Mouse (Mus musculus) cerebellum, adult 11-12 months (tissue): ENCODE measurements around the gene Phkb.
A peak's percentile ranks its signal among the peaks of the same experiment; 100 is the strongest.

Source experiments
- DNase-seq: peaks from one replicate; pipeline ENCODE4 v3.0.0; 2022

Phkb gene

GRCm38 (mm10) chr8:85958391-85958790, 117.6 kb downstream of the Phkb start:
- DNase-seq: no peak

- DNase-seq: no peak
Measured at GRCm38 (mm10) chr8:85959880-85960279, 119.1 kb downstream of the Phkb start.

GRCm38 (mm10) chr8:85977588-85978077, 136.9 kb downstream of the Phkb start:
- no peak for DNase-seq

GRCm38 (mm10) chr8:85992911-85993310, 152.2 kb downstream of the Phkb start:
- no peak for DNase-seq

GRCm38 (mm10) chr8:85993661-85994060, 152.9 kb downstream of the Phkb start:
- DNase-seq: no peak

GRCm38 (mm10) chr8:85995971-85996370, 155.2 kb downstream of the Phkb start:
- no peak for DNase-seq

- no peak for DNase-seq
Measured at GRCm38 (mm10) chr8:86006485-86006884, 165.7 kb downstream of the Phkb start.

- no peak for DNase-seq
Measured at GRCm38 (mm10) chr8:86016806-86017205, 176.0 kb downstream of the Phkb start.

- peak; percentile 91 for DNase-seq
Measured at GRCm38 (mm10) chr8:86028646-86029312, 188.0 kb downstream of the Phkb start.

- DNase-seq: peak; percentile 47
Measured at GRCm38 (mm10) chr8:86029451-86029850, 188.7 kb downstream of the Phkb start.

- no peak for DNase-seq
Measured at GRCm38 (mm10) chr8:86034662-86035365, 194.1 kb downstream of the Phkb start.

GRCm38 (mm10) chr8:86035371-86035770, 194.6 kb downstream of the Phkb start:
- DNase-seq: no peak

- DNase-seq: peak; percentile 88
Measured at GRCm38 (mm10) chr8:86038462-86038861, 197.7 kb downstream of the Phkb start.

- no peak for DNase-seq
Measured at GRCm38 (mm10) chr8:86042049-86042448, 201.3 kb downstream of the Phkb start.

- no peak for DNase-seq
Measured at GRCm38 (mm10) chr8:86050882-86051281, 210.1 kb downstream of the Phkb start.

- no peak for DNase-seq
Measured at GRCm38 (mm10) chr8:86052003-86052402, 211.2 kb downstream of the Phkb start.

GRCm38 (mm10) chr8:86058618-86059017, 217.9 kb downstream of the Phkb start:
- no peak for DNase-seq

- no peak for DNase-seq
Measured at GRCm38 (mm10) chr8:86059130-86059529, 218.4 kb downstream of the Phkb start.

GRCm38 (mm10) chr8:86063411-86063810, 222.7 kb downstream of the Phkb start:
- DNase-seq: peak; percentile 68

GRCm38 (mm10) chr8:86079433-86079832, 238.7 kb downstream of the Phkb start:
- no peak for DNase-seq

- DNase-seq: no peak
Measured at GRCm38 (mm10) chr8:86083346-86083745, 242.6 kb downstream of the Phkb start.

- DNase-seq: no peak
Measured at GRCm38 (mm10) chr8:86086791-86087190, 246.0 kb downstream of the Phkb start.

GRCm38 (mm10) chr8:86087468-86087867, 246.7 kb downstream of the Phkb start:
- DNase-seq: no peak

GRCm38 (mm10) chr8:86090666-86091065, 249.9 kb downstream of the Phkb start:
- no peak for DNase-seq
